Mouse (Mus musculus): ENCODE data around the gene Map2k6. TPM values are rescaled to one million over a fixed set of nuclear protein-coding genes. Genes with fewer than 3 reads are reported as not detected.

The Map2k6 gene
- polyA plus RNA-seq, 1 experiment from 2014 or later: 22.2 TPM

GRCm38 (mm10) chr11:110453445-110454154, 54.7 kb downstream of the Map2k6 start:
- 89% methylated on average over 5 of the region's 5 CpGs for WGBS
- H3K4me3 ChIP-seq (ENCODE audit: low read depth, low read length): no peak overlapping the region
- H3K4me1 ChIP-seq (ENCODE audit: control insufficient read depth, insufficient read depth, low read length): peaks cover 16% of the 10 kb centered on the region
- no peak for ATAC-seq (ENCODE audit: low read depth)
- H3K9me3 ChIP-seq (ENCODE audit: control insufficient read depth, low read length): no peaks in the 10 kb centered on the region
- H3K36me3 ChIP-seq (ENCODE audit: control insufficient read depth, insufficient read depth, low read length): no peaks in the 10 kb centered on the region
- no peak overlapping the region for H3K27ac ChIP-seq (ENCODE audit: low read depth, low read length)
- no peak overlapping the region for H3K4me2 ChIP-seq (ENCODE audit: low read depth, low read length)
- H3K9ac ChIP-seq (replicated peaks; ENCODE audit: low read depth, low read length): no peak overlapping the region
- H3K27me3 ChIP-seq (ENCODE audit: control insufficient read depth, insufficient read depth, low read length): no peaks in the 10 kb centered on the region

- no peak overlapping the region for H3K9ac ChIP-seq (replicated peaks; ENCODE audit: low read depth, low read length)
- no peak overlapping the region for H3K27ac ChIP-seq (ENCODE audit: low read depth, low read length)
- no peak overlapping the region for H3K4me3 ChIP-seq (ENCODE audit: low read depth, low read length)
- no peaks in the 10 kb centered on the region for H3K27me3 ChIP-seq (ENCODE audit: control insufficient read depth, insufficient read depth, low read length)
- H3K36me3 ChIP-seq (ENCODE audit: control insufficient read depth, insufficient read depth, low read length): no peaks in the 10 kb centered on the region
- WGBS: 83% methylated on average over 7 of the region's 7 CpGs
- peaks cover 5% of the 10 kb centered on the region; the same call in 1 of the 2 replicates for H3K4me1 ChIP-seq (ENCODE audit: control insufficient read depth, insufficient read depth, low read length)
- no peak for ATAC-seq (ENCODE audit: low read depth)
- no peak overlapping the region for H3K4me2 ChIP-seq (ENCODE audit: low read depth, low read length)
- H3K9me3 ChIP-seq (ENCODE audit: control insufficient read depth, low read length): no peaks in the 10 kb centered on the region
Observed at GRCm38 (mm10) chr11:110457441-110457912, 58.6 kb downstream of the Map2k6 start.

- no peak for ATAC-seq (ENCODE audit: low read depth)
- H3K4me2 ChIP-seq (ENCODE audit: low read depth, low read length): no peak overlapping the region
- 48% methylated on average over 2 of the region's 2 CpGs for WGBS
Observed at GRCm38 (mm10) chr11:110460480-110460879, 61.6 kb downstream of the Map2k6 start.

GRCm38 (mm10) chr11:110461560-110462331, 62.8 kb downstream of the Map2k6 start:
- no peak overlapping the region for H3K27ac ChIP-seq (ENCODE audit: low read depth, low read length)
- no peak overlapping the region for H3K4me3 ChIP-seq (ENCODE audit: low read depth, low read length)
- H3K4me1 ChIP-seq (ENCODE audit: control insufficient read depth, insufficient read depth, low read length): peaks cover 7% of the 10 kb centered on the region; the same call in 1 of the 2 replicates
- H3K4me2 ChIP-seq (ENCODE audit: low read depth, low read length): no peak overlapping the region
- no peaks in the 10 kb centered on the region for H3K27me3 ChIP-seq (ENCODE audit: control insufficient read depth, insufficient read depth, low read length)
- ATAC-seq (ENCODE audit: low read depth): no peak
- H3K9ac ChIP-seq (replicated peaks; ENCODE audit: low read depth, low read length): no peak overlapping the region
- 97% methylated on average over 17 of the region's 17 CpGs for WGBS
- no peaks in the 10 kb centered on the region for H3K9me3 ChIP-seq (ENCODE audit: control insufficient read depth, low read length)
- no peaks in the 10 kb centered on the region for H3K36me3 ChIP-seq (ENCODE audit: control insufficient read depth, insufficient read depth, low read length)

More at GRCm38 (mm10) chr11:110460480-110460879, 61.6 kb downstream of the Map2k6 start:
- H3K27ac ChIP-seq (ENCODE audit: low read depth, low read length): no peak overlapping the region
- H3K36me3 ChIP-seq (ENCODE audit: control insufficient read depth, insufficient read depth, low read length): no peaks in the 10 kb centered on the region
- no peak overlapping the region for H3K9ac ChIP-seq (replicated peaks; ENCODE audit: low read depth, low read length)
- H3K27me3 ChIP-seq (ENCODE audit: control insufficient read depth, insufficient read depth, low read length): no peaks in the 10 kb centered on the region
- peaks cover 7% of the 10 kb centered on the region; the same call in 1 of the 2 replicates for H3K4me1 ChIP-seq (ENCODE audit: control insufficient read depth, insufficient read depth, low read length)
- H3K9me3 ChIP-seq (ENCODE audit: control insufficient read depth, low read length): no peaks in the 10 kb centered on the region
- H3K4me3 ChIP-seq (ENCODE audit: low read depth, low read length): no peak overlapping the region

- 83% methylated on average over 8 of the region's 8 CpGs for WGBS
- Histone ChIP-seq H3K9ac (replicated peaks; ENCODE audit: low read depth, low read length) (no peak overlapping the region), H3K27ac (ENCODE audit: low read depth, low read length) (no peak overlapping the region), H3K27me3 (ENCODE audit: control insufficient read depth, insufficient read depth, low read length) (no peaks in the 10 kb centered on the region), H3K4me3 (ENCODE audit: low read depth, low read length) (no peak overlapping the region), H3K9me3 (ENCODE audit: control insufficient read depth, low read length) (no peaks in the 10 kb centered on the region), H3K4me2 (ENCODE audit: low read depth, low read length) (no peak overlapping the region), H3K4me1 (ENCODE audit: control insufficient read depth, insufficient read depth, low read length) (peaks cover 7% of the 10 kb centered on the region; the same call in 1 of the 2 replicates), H3K36me3 (ENCODE audit: control insufficient read depth, insufficient read depth, low read length) (no peaks in the 10 kb centered on the region)
- no peak for ATAC-seq (ENCODE audit: low read depth)
Observed at GRCm38 (mm10) chr11:110462975-110463578, 64.2 kb downstream of the Map2k6 start.

- Histone ChIP-seq H3K27me3 (ENCODE audit: control insufficient read depth, insufficient read depth, low read length) (no peaks in the 10 kb centered on the region), H3K4me3 (ENCODE audit: low read depth, low read length) (no peak overlapping the region), H3K36me3 (ENCODE audit: control insufficient read depth, insufficient read depth, low read length) (no peaks in the 10 kb centered on the region), H3K27ac (ENCODE audit: low read depth, low read length) (no peak overlapping the region), H3K4me1 (ENCODE audit: control insufficient read depth, insufficient read depth, low read length) (peaks cover 7% of the 10 kb centered on the region; the same call in 1 of the 2 replicates), H3K9ac (replicated peaks; ENCODE audit: low read depth, low read length) (no peak overlapping the region), H3K4me2 (ENCODE audit: low read depth, low read length) (no peak overlapping the region), H3K9me3 (ENCODE audit: control insufficient read depth, low read length) (no peaks in the 10 kb centered on the region)
- no peak for ATAC-seq (ENCODE audit: low read depth)
- WGBS: 59% methylated on average over 9 of the region's 9 CpGs
Observed at GRCm38 (mm10) chr11:110463801-110464200, 64.9 kb downstream of the Map2k6 start.

GRCm38 (mm10) chr11:110469054-110469453, 70.1 kb downstream of the Map2k6 start:
- H3K4me1 ChIP-seq (ENCODE audit: control insufficient read depth, insufficient read depth, low read length): 0 out of 2 replicates have a peak, but pooled peaks cover 2% of the 10 kb centered on the region
- WGBS: 89% methylated on average over 2 of the region's 2 CpGs
- no peak for ATAC-seq (ENCODE audit: low read depth)
- H3K4me2 ChIP-seq (ENCODE audit: low read depth, low read length): no peak overlapping the region
- no peak overlapping the region for H3K4me3 ChIP-seq (ENCODE audit: low read depth, low read length)
- H3K36me3 ChIP-seq (ENCODE audit: control insufficient read depth, insufficient read depth, low read length): no peaks in the 10 kb centered on the region
- H3K9ac ChIP-seq (replicated peaks; ENCODE audit: low read depth, low read length): no peak overlapping the region
- H3K27ac ChIP-seq (ENCODE audit: low read depth, low read length): no peak overlapping the region
- H3K27me3 ChIP-seq (ENCODE audit: control insufficient read depth, insufficient read depth, low read length): no peaks in the 10 kb centered on the region
- H3K9me3 ChIP-seq (ENCODE audit: control insufficient read depth, low read length): no peaks in the 10 kb centered on the region

GRCm38 (mm10) chr11:110470561-110471273, 71.8 kb downstream of the Map2k6 start:
- no peaks in the 10 kb centered on the region for H3K36me3 ChIP-seq (ENCODE audit: control insufficient read depth, insufficient read depth, low read length)
- no peak for ATAC-seq (ENCODE audit: low read depth)
- no peak overlapping the region for H3K4me3 ChIP-seq (ENCODE audit: low read depth, low read length)
- H3K4me2 ChIP-seq (ENCODE audit: low read depth, low read length): no peak overlapping the region
- no peak overlapping the region for H3K9ac ChIP-seq (replicated peaks; ENCODE audit: low read depth, low read length)
- H3K27ac ChIP-seq (ENCODE audit: low read depth, low read length): no peak overlapping the region
- no peaks in the 10 kb centered on the region for H3K4me1 ChIP-seq (ENCODE audit: control insufficient read depth, insufficient read depth, low read length)
- WGBS: 86% methylated on average over 8 of the region's 8 CpGs
- H3K9me3 ChIP-seq (ENCODE audit: control insufficient read depth, low read length): no peaks in the 10 kb centered on the region
- no peaks in the 10 kb centered on the region for H3K27me3 ChIP-seq (ENCODE audit: control insufficient read depth, insufficient read depth, low read length)
